Mouse (Mus musculus) heart, adult 2 months (tissue): Measurements from ENCODE around the gene Mgst3.

Source experiments
- CTCF ChIP-seq: fragments of 200-600 bp; IDR thresholded peaks from 2 replicates; pipeline ENCODE4 v1.8.1; 2022; ENCODE audit warnings: antibody characterized with exemption, mild to moderate bottlenecking, moderate library complexity
- POLR2A ChIP-seq: fragments of 200-500 bp; IDR thresholded peaks from 2 replicates; pipeline ENCODE4 v1.6.1; 2011; ENCODE audit warnings: mild to moderate bottlenecking, low read depth, low read length, control low read depth; ENCODE audit not compliant: insufficient read depth

- TF ChIP-seq CTCF, result no peak
- no peak for TF ChIP-seq POLR2A
Measured at GRCm38 (mm10) chr1:167411991-167412715, 18.5 kb upstream of the Mgst3 start.
